Mouse (Mus musculus) midbrain, embryonic 12.5 days (tissue): ENCODE data around the gene Figla. TPM values are rescaled to one million over a fixed set of nuclear protein-coding genes. Genes with fewer than 3 reads are reported as not detected.
"Not testable (repeated sequence)": the region's sequence is repeated elsewhere in the genome, so short reads cannot be mapped to it uniquely, and the experiment has no call there.

ENCODE experiments used
- ATAC-seq: fragments of 200-750 bp; cut with Nextera tagmentation; 2 replicates; pipeline ENCODE4 v1.8.0; 2017; ENCODE audit warnings: low read depth, moderate TSS enrichment, moderate library complexity; ENCODE audit not compliant: low FRiP score
- H3K27ac ChIP-seq: fragments of 300-500 bp; sonication (generic); replicated peaks from 2 replicates; pipeline ENCODE4 v1.5.1; 2016; ENCODE audit warnings: mild to moderate bottlenecking
- H3K27me3 ChIP-seq: fragments of 300-500 bp; sonication (generic); 2 replicates; pipeline ENCODE4 v1.6.1; 2016; ENCODE audit warnings: mild to moderate bottlenecking
- H3K36me3 ChIP-seq: fragments of 300-500 bp; sonication (generic); 2 replicates; pipeline ENCODE4 v1.6.1; 2016
- H3K4me1 ChIP-seq: fragments of 300-500 bp; sonication (generic); 2 replicates; pipeline ENCODE4 v1.6.1; 2016
- H3K4me2 ChIP-seq: fragments of 300-500 bp; sonication (generic); replicated peaks from 2 replicates; pipeline ENCODE4 v1.6.1; 2016; ENCODE audit warnings: mild to moderate bottlenecking, moderate library complexity
- H3K4me3 ChIP-seq: fragments of 300-500 bp; sonication (generic); 2 replicates; pipeline ENCODE4 v1.5.1; 2016; ENCODE audit warnings: mild to moderate bottlenecking
- H3K9ac ChIP-seq: fragments of 300-500 bp; sonication (generic); replicated peaks from 2 replicates; pipeline ENCODE4 v1.6.1; 2016; ENCODE audit warnings: mild to moderate bottlenecking, moderate library complexity
- H3K9me3 ChIP-seq: fragments of 300-500 bp; sonication (generic); 2 replicates; pipeline ENCODE4 v1.6.1; 2016; ENCODE audit warnings: mild to moderate bottlenecking
- WGBS: fragments of 180-500 bp; shearing (Covaris S2); methylation state at CpG from one replicate; pipeline ENCODE4 v1.1.7; 2016; 5-methylcytosine and 5-hydroxymethylcytosine counted together
- polyA plus RNA-seq: library from polyadenylated mRNA; unstranded; fragments of >200 nt; fragmentation: Nextera tagmentation; extraction: Ambion mirVana; gene quantifications from 2 replicates; pipeline ENCODE4 v1.2.1, GENCODE M21; 2016

Gene Figla
- not detected in 2 replicates for polyA plus RNA-seq

DNA sequence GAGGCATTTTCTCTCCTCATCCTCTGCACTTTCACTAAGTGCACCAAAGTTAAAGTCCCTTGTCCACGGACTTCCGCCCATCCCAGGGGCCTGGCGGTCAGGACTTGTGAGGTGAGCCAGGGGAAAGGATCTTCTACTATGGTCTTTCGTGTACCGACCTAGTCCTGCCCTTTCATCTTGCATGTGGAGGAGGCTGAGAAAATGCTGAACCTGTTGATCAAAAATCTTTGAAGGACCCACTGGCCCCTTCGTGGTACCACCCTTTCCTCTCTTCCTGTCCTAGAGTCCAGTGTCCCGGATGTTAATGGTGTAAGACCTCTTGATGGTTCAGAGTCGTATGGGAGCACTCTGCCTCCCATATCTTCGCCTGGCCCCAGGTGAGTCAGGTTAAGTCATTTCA is at the start of gene Figla:
Gene Figla, plus strand, starts transcription at position 301 of the 400 bp plus-strand sequence.
- H3K9ac ChIP-seq = no peak within 1 kb of the TSS
- H3K36me3 ChIP-seq = no peaks in the 10 kb centered on the region
- H3K4me1 ChIP-seq = no peaks in the 10 kb centered on the region
- 87% methylated on average over 9 of the region's 9 CpGs for WGBS
- no peak within 1 kb of the TSS for H3K4me3 ChIP-seq
- peaks cover 6% of the 10 kb centered on the region for H3K27me3 ChIP-seq
- H3K9me3 ChIP-seq = no peaks in the 10 kb centered on the region; the same call in 1 of the 2 replicates
- no peak within 1 kb of the TSS for H3K4me2 ChIP-seq
- no peak for ATAC-seq
- H3K27ac ChIP-seq = no peak within 1 kb of the TSS

DNA sequence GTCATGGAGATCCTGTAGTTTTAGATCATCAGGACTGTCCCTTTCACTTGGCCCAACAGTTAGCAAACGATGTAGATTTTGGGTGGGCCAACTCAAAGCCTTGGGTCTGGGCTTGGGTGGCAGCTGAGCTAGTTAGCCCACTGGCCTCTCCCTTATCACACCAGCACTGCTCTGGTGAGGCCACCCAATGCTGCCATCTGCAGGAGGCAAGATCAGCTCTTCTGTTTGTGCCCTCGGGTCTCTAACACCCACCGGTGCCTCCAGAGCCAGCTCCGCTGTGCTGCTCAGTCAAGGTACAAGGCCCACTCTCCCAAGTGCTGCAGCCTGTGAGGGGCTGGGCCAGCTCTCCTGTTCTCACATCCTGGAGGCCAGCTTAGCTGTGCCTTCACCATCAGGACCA is 49.3 kb upstream of the Figla start:
- Histone ChIP-seq H3K9ac (no peak overlapping the region), H3K27me3 (no peaks in the 10 kb centered on the region), H3K36me3 (no peaks in the 10 kb centered on the region), H3K4me2 (no peak overlapping the region), H3K9me3 (no peaks in the 10 kb centered on the region), H3K4me1 (no peaks in the 10 kb centered on the region), H3K27ac (no peak overlapping the region), H3K4me3 (no peak overlapping the region)
- ATAC-seq = no peak
- WGBS = 76% methylated on average over 4 of the region's 4 CpGs

DNA sequence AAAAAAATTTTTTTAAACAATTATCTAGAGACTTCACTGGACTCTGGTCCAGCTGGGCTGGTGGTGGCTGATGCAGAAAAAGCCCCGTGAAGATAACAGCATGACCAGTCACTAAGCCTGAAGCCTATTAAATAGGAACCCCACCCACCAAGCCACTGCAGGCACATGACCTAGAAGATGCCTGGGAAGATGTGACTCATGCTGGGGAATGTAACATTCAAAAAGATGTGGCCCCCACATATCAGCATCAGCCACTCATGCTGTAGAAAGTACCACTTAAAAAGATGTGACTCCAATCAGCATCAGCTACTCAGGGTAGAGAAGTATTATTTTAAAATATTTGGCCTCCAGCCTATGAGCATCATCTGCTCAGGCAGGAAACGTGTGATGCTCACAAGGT is 46.1 kb upstream of the Figla start:
- ATAC-seq = no peak
- no peak overlapping the region for H3K27ac ChIP-seq
- H3K4me3 ChIP-seq = no peak overlapping the region
- no peaks in the 10 kb centered on the region for H3K36me3 ChIP-seq
- no peaks in the 10 kb centered on the region for H3K27me3 ChIP-seq
- no peaks in the 10 kb centered on the region for H3K4me1 ChIP-seq
- WGBS = 71% methylated on average over 2 of the region's 2 CpGs
- H3K4me2 ChIP-seq = no peak overlapping the region
- no peaks in the 10 kb centered on the region for H3K9me3 ChIP-seq
- no peak overlapping the region for H3K9ac ChIP-seq

DNA sequence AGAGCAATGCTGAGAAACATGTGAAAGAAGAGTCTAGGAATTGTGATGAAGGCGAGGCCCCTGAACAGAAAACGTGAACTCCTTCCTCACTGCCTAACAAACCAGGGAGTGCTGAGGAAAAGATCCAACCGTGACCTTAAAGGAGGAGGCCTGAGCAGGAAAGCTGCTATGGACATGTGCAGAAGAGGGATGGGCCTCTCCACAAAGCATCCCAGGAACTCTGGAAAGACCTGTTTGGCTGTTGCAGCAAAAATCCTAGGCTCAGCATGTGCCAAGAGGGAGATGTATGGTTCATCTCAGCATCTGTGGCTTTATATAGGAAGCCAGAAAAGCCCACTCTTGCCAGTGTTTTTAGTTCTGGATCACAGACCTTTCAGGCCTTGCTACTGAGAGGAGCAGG is 43.3 kb upstream of the Figla start:
- no peak overlapping the region for H3K4me2 ChIP-seq
- 69% methylated on average over 3 of the region's 3 CpGs for WGBS
- H3K27ac ChIP-seq = no peak overlapping the region
- no peaks in the 10 kb centered on the region for H3K9me3 ChIP-seq
- no peaks in the 10 kb centered on the region for H3K27me3 ChIP-seq
- H3K4me1 ChIP-seq = no peaks in the 10 kb centered on the region
- H3K4me3 ChIP-seq = no peak overlapping the region
- no peak overlapping the region for H3K9ac ChIP-seq
- H3K36me3 ChIP-seq = no peaks in the 10 kb centered on the region
- no peak for ATAC-seq

- WGBS = 91% methylated on average over 3 of the region's 3 CpGs
- Histone ChIP-seq H3K9ac (no peak overlapping the region), H3K9me3 (no peaks in the 10 kb centered on the region), H3K36me3 (no peaks in the 10 kb centered on the region), H3K27me3 (no peaks in the 10 kb centered on the region), H3K4me3 (no peak overlapping the region), H3K4me2 (no peak overlapping the region), H3K4me1 (no peaks in the 10 kb centered on the region), H3K27ac (no peak overlapping the region)
- ATAC-seq = no peak
Measured at GRCm38 (mm10) chr6:85973336-85973735, 42.6 kb upstream of the Figla start.

DNA sequence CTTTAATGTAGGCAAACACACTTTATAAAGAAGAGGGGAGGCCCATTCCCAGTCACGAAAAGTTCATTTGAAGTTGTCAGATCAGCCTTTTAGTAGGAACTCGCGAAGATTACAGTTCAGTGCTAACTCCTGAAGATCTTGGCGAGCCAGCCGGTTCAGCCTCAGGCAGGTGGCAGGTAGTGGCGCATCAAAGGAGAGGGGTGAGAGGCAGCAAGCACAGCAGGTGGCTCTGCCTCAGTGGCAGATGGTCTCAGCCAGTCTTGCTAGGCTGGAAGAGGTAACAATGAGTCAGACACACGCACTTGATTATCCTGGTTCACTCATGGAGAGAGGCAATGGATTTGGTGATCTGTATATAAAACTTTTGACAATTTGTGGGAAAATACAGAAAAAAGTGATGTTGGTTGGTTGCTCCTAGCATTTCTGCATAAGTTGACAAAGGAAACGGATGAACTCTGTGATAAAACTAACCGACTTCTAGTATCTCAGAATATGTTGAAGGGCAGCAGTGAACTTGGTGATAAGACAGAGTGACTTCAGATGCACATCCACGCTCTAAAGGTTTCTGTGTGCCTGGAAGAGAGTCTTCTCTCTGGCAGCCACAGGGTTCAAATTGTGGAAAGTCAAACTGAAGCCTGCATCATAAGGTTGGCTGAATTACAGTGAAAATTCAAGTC is 40.9 kb upstream of the Figla start:
- Histone ChIP-seq H3K9me3 (0 out of 2 replicates have a peak, but pooled peaks cover 3% of the 10 kb centered on the region), H3K4me3 (no peak overlapping the region), H3K4me1 (no peaks in the 10 kb centered on the region), H3K36me3 (no peaks in the 10 kb centered on the region), H3K27ac (no peak overlapping the region), H3K9ac (no peak overlapping the region), H3K27me3 (no peaks in the 10 kb centered on the region), H3K4me2 (no peak overlapping the region)
- ATAC-seq = no peak
- 68% methylated on average over 10 of the region's 10 CpGs for WGBS

DNA sequence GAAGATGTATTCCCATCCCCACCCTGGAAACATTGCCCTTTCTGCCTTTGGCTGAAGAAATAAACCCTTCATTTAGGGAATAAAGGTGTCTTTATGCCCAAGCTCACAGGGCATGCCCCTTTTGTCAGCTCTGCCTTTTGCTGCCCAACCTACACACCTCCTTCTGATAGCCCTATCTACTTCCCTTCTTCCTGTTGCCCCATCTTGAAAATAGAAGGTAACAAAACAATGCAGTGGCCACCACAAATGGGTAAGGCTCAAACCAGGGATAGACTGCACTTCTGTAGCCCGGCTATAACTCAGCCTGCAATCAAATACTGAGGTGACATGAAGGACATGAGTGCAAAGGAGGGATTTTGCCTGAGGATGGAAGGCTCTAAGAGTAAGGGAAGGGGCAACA is 40.2 kb upstream of the Figla start:
- WGBS = 97% methylated on average over 1 of the region's 1 CpGs
- H3K4me3 ChIP-seq = no peak overlapping the region

DNA sequence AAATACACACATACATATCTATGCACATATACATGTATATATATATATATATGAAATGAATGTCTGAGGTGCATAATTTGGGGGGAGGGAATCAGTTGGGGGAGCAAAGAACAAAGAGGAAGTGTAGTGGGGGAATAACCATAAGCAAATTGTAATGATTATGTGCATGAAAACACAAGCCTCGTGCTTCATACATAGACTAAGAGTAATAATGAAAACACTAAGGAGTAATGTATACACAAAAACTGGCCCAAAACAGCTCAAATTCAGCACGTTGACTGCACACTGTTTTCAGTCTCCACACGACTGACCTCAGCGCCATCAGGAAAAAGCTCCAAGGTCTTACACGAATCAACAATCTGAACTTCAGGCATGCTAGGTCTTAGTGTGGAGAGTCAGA is 39.7 kb upstream of the Figla start:
- Histone ChIP-seq H3K27me3 (no peaks in the 10 kb centered on the region), H3K36me3 (no peaks in the 10 kb centered on the region), H3K4me1 (no peaks in the 10 kb centered on the region), H3K4me3 (no peak overlapping the region), H3K27ac (no peak overlapping the region), H3K9ac (no peak overlapping the region), H3K4me2 (no peak overlapping the region), H3K9me3 (0 out of 2 replicates have a peak, but pooled peaks cover 3% of the 10 kb centered on the region)
- ATAC-seq = no peak
- 87% methylated on average over 5 of the region's 5 CpGs for WGBS

More for the DNA sequence above, 40.2 kb upstream of the Figla start:
- no peak for ATAC-seq
- Histone ChIP-seq H3K4me2 (no peak overlapping the region), H3K36me3 (no peaks in the 10 kb centered on the region), H3K27me3 (no peaks in the 10 kb centered on the region), H3K9me3 (0 out of 2 replicates have a peak, but pooled peaks cover 3% of the 10 kb centered on the region), H3K9ac (no peak overlapping the region), H3K27ac (no peak overlapping the region), H3K4me1 (no peaks in the 10 kb centered on the region)

- H3K9ac ChIP-seq, H3K27me3 ChIP-seq, H3K4me2 ChIP-seq, H3K4me1 ChIP-seq, H3K9me3 ChIP-seq, H3K36me3 ChIP-seq, H3K27ac ChIP-seq, H3K4me3 ChIP-seq, ATAC-seq: not testable (repeated sequence)
- WGBS = 85% methylated on average over 4 of the region's 4 CpGs
Measured at GRCm38 (mm10) chr6:85978736-85979135, 37.2 kb upstream of the Figla start.

- 80% methylated on average over 8 of the region's 8 CpGs for WGBS
- no peak overlapping the region for H3K27ac ChIP-seq
- H3K36me3 ChIP-seq = no peaks in the 10 kb centered on the region
- no peak overlapping the region for H3K4me2 ChIP-seq
- H3K4me1 ChIP-seq = no peaks in the 10 kb centered on the region
- H3K9me3 ChIP-seq = no peaks in the 10 kb centered on the region
- H3K27me3 ChIP-seq = no peaks in the 10 kb centered on the region
- H3K4me3 ChIP-seq = no peak overlapping the region
- ATAC-seq = no peak
- H3K9ac ChIP-seq = no peak overlapping the region
Measured at GRCm38 (mm10) chr6:85984351-85984750, 31.6 kb upstream of the Figla start.

- not testable (repeated sequence) for H3K4me2 ChIP-seq, H3K4me3 ChIP-seq, H3K4me1 ChIP-seq, H3K36me3 ChIP-seq, ATAC-seq, H3K27ac ChIP-seq, H3K9me3 ChIP-seq, H3K27me3 ChIP-seq, H3K9ac ChIP-seq
- 87% methylated on average over 5 of the region's 5 CpGs for WGBS
Measured at GRCm38 (mm10) chr6:85989570-85989969, 26.4 kb upstream of the Figla start.

- 91% methylated on average over 5 of the region's 5 CpGs for WGBS
- H3K4me3 ChIP-seq, H3K9ac ChIP-seq, H3K27me3 ChIP-seq, H3K4me2 ChIP-seq, ATAC-seq, H3K4me1 ChIP-seq, H3K27ac ChIP-seq, H3K9me3 ChIP-seq, H3K36me3 ChIP-seq: not testable (repeated sequence)
Measured at GRCm38 (mm10) chr6:85990774-85991173, 25.2 kb upstream of the Figla start.

DNA sequence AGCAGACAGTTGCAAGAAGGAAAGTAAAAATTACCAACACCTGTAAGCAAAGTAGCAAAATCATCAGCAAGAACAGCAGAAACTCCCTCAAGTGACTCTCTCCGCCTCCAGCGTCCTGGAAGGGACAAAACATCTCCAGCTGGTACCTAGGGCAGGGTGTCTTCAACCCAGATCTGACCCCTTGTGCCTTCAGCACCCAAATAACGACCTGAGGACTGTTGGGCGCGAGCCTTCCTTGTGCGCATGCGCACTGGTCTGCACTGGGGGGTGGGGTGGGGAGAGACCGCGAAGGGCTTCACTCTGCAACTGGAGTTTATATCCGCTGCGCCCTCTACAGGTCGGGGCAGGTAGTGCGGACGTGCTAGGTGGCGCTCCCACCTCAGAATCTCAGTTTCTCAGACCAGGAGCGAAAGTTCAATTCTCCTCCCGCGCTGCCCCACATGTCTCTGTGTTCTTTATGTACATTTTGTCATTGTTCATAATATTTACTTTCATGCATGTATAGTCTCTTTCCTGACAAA is 12.5 kb upstream of the Figla start:
- ATAC-seq = no peak
- Histone ChIP-seq H3K27me3 (no peaks in the 10 kb centered on the region), H3K36me3 (no peaks in the 10 kb centered on the region), H3K27ac (no peak overlapping the region), H3K9ac (no peak overlapping the region), H3K4me1 (peaks cover 6% of the 10 kb centered on the region; the same call in 1 of the 2 replicates), H3K9me3 (no peaks in the 10 kb centered on the region), H3K4me3 (no peak overlapping the region), H3K4me2 (no peak overlapping the region)
- 74% methylated on average over 18 of the region's 18 CpGs for WGBS
